Mouse (Mus musculus) hindbrain, postnatal 0 days (tissue): ENCODE results near the gene Gtf3c4. TPM values are rescaled to one million over a fixed set of nuclear protein-coding genes. Genes with fewer than 3 reads are reported as not detected.

ENCODE experiments used
- ATAC-seq: fragments of 200-750 bp; cut with Nextera tagmentation; 2 replicates; pipeline ENCODE4 v1.8.0; 2017; ENCODE audit warnings: mild to moderate bottlenecking, moderate TSS enrichment, moderate library complexity
- DNase-seq: peaks from one replicate; pipeline ENCODE4 v3.0.0-alpha.2; 2015; ENCODE audit warnings: low spot score
- H3K27ac ChIP-seq: fragments of 300-500 bp; sonication (generic); 2 replicates; pipeline ENCODE4 v1.5.1; 2014; ENCODE audit warnings: mild to moderate bottlenecking
- H3K27me3 ChIP-seq: fragments of 300-500 bp; sonication (generic); 2 replicates; pipeline ENCODE4 v1.6.1; 2014; ENCODE audit warnings: low read length, mixed read lengths; ENCODE audit not compliant: insufficient read depth
- H3K36me3 ChIP-seq: fragments of 300-500 bp; sonication (generic); 2 replicates; pipeline ENCODE4 v1.6.1; 2014; ENCODE audit warnings: low read length, mixed read lengths; ENCODE audit not compliant: insufficient read depth
- H3K4me1 ChIP-seq: fragments of 300-500 bp; sonication (generic); 2 replicates; pipeline ENCODE4 v1.6.1; 2014; ENCODE audit warnings: antibody characterized with exemption, low read length, mixed read lengths; ENCODE audit not compliant: insufficient read depth
- H3K4me2 ChIP-seq: fragments of 300-500 bp; sonication (generic); 2 replicates; pipeline ENCODE4 v1.6.1; 2014; ENCODE audit warnings: low read depth, mild to moderate bottlenecking, low read length, moderate library complexity, mixed read lengths
- H3K4me3 ChIP-seq: fragments of 300-500 bp; sonication (generic); 2 replicates; pipeline ENCODE4 v1.5.1; 2014; ENCODE audit warnings: low read length
- H3K9ac ChIP-seq: fragments of 300-500 bp; sonication (generic); replicated peaks from 2 replicates; pipeline ENCODE4 v1.6.1; 2014; ENCODE audit warnings: mild to moderate bottlenecking, low read length, moderate library complexity, mixed read lengths
- H3K9me3 ChIP-seq: fragments of 300-500 bp; sonication (generic); 2 replicates; pipeline ENCODE4 v1.6.1; 2016; ENCODE audit warnings: low read length, mixed read lengths
- CTCF ChIP-seq: IDR thresholded peaks from 2 replicates; pipeline ENCODE4 v1.5.1; 2016; ENCODE audit warnings: antibody characterized with exemption, control low read depth, low read depth
- WGBS: fragments of 180-500 bp; shearing (Covaris S2); extraction: QIAGEN DNeasy Blood & Tissue Kit; methylation state at CpG from one replicate; pipeline ENCODE4 v1.1.7; 2014; 5-methylcytosine and 5-hydroxymethylcytosine counted together
- polyA plus RNA-seq: library from polyadenylated mRNA; unstranded; fragments of >200 nt; fragmentation: Nextera tagmentation; extraction: Ambion mirVana; gene quantifications from 2 replicates; pipeline ENCODE4 v1.2.1, GENCODE M21; 2015
- total RNA-seq: library from RNA; depleted of rRNA; stranded (reverse); fragments of >200 nt; gene quantifications from 2 replicates; pipeline ENCODE4 v1.2.3, GENCODE M21; 2014; rRNA removed

Gtf3c4 gene
- total and polyA plus RNA-seq, 2 experiments from 2014 or later: 14.5 to 64.3 TPM

DNA sequence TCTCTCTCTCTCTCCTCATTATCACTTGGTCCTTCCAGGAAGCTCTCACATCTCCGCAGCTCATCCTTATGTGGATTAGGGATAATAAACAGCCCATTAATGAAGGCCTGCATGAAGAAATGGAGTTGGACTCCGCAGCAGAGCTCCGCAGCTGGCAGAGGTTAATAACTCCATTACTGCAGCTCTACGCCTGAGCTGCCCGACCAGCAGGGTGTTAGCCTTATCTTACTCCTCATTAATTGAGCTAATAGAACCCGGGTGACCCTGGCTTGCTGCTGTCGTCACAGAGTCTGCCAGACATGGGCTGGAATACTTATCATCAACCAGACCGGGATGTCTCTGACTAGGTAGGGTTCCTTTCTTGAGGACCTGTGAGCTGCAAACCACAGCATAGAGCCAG, 66.1 kb downstream of the Gtf3c4 start:
- Histone ChIP-seq H3K4me1 (no peaks in the 10 kb centered on the region), H3K27me3 (no peaks in the 10 kb centered on the region), H3K27ac (no peak overlapping the region), H3K9me3 (no peaks in the 10 kb centered on the region), H3K36me3 (no peaks in the 10 kb centered on the region), H3K4me3 (no peak overlapping the region), H3K4me2 (no peak overlapping the region), H3K9ac (no peak overlapping the region)
- no peak for TF ChIP-seq CTCF
- peak; percentile 21 for DNase-seq
- WGBS: 52% methylated on average over 8 of the region's 8 CpGs
- ATAC-seq: peak; percentile 27; the same call in 1 of the 2 replicates

Other genes with a start within 250 kb of the Gtf3c4 start
- not detected in 2 replicates for gene Gfi1b, start 218.4 kb downstream of the Gtf3c4 start, total RNA-seq
- gene Gfi1b, start 218.4 kb downstream of the Gtf3c4 start, polyA plus RNA-seq: not detected in 2 replicates
- gene Tsc1, start 199.1 kb downstream of the Gtf3c4 start, total RNA-seq: 33.9 and 42.3 TPM in 2 replicates
- gene Tsc1, start 199.1 kb downstream of the Gtf3c4 start, polyA plus RNA-seq: 20.0 and 22.7 TPM in 2 replicates
- gene Spaca9, start 140.6 kb downstream of the Gtf3c4 start, total RNA-seq: 0.89 TPM in 1 of 2 replicates, not detected in the other
- 2.9 and 3.7 TPM in 2 replicates for gene Spaca9, start 140.6 kb downstream of the Gtf3c4 start, polyA plus RNA-seq
- 0.58 and 1.6 TPM in 2 replicates for gene Ak8, start 140.2 kb downstream of the Gtf3c4 start, total RNA-seq
- 3.3 and 3.5 TPM in 2 replicates for gene Ak8, start 140.2 kb downstream of the Gtf3c4 start, polyA plus RNA-seq
- 17.4 and 18.6 TPM in 2 replicates for gene Ddx31, start within 50 bp of the Gtf3c4 start, total RNA-seq
- 10.2 and 11.0 TPM in 2 replicates for gene Ddx31, start within 50 bp of the Gtf3c4 start, polyA plus RNA-seq
- 43.0 and 50.7 TPM in 2 replicates for gene Barhl1, start 76.3 kb upstream of the Gtf3c4 start, total RNA-seq
- gene Barhl1, start 76.3 kb upstream of the Gtf3c4 start, polyA plus RNA-seq: 51.1 and 52.1 TPM in 2 replicates
- 0.58 and 0.83 TPM in 2 replicates for gene Cfap77, start 214.7 kb upstream of the Gtf3c4 start, total RNA-seq
- 0.96 and 1.1 TPM in 2 replicates for gene Cfap77, start 214.7 kb upstream of the Gtf3c4 start, polyA plus RNA-seq
- 3.9 and 4.6 TPM in 2 replicates for gene Ttf1, start 219.9 kb upstream of the Gtf3c4 start, total RNA-seq
- gene Ttf1, start 219.9 kb upstream of the Gtf3c4 start, polyA plus RNA-seq: 3.3 and 5.2 TPM in 2 replicates